ENCODE assay signal across 9 mouse cellular contexts in genomic region chr16:34898057-34898789, GRCm38 (mm10).
"Had no signal": no experiment of that assay in that cellular context is flagged by ENCODE, and none has a peak within 500 bp of the region (broad histone marks: within the 10 kb centered on the region; RNA-seq: fewer than 3 reads in every experiment).

No protein-coding gene starts in this region.

- H3K27me3 ChIP-seq: liver, embryonic 12.5 days; neural tube, embryonic 15.5 days had no signal

- ATAC-seq: inflammation-experienced regulatory T-cells, adult 6 months; intestine, postnatal 0 days; liver, embryonic 12.5 days; midbrain, embryonic 13.5 days had no signal

- H3K27ac ChIP-seq: liver, embryonic 12.5 days; midbrain, embryonic 13.5 days; neural tube, embryonic 15.5 days; stomach, postnatal 0 days had no signal

- H3K4me3 ChIP-seq: liver, embryonic 12.5 days; midbrain, embryonic 13.5 days; neural tube, embryonic 15.5 days had no signal

- H3K9me3 ChIP-seq: liver, embryonic 12.5 days; midbrain, embryonic 13.5 days; neural tube, embryonic 15.5 days had no signal

- H3K9ac ChIP-seq: liver, embryonic 12.5 days; midbrain, embryonic 13.5 days; neural tube, embryonic 15.5 days had no signal

- H3K4me1 ChIP-seq: liver, embryonic 12.5 days had no signal

- H3K36me3 ChIP-seq: liver, embryonic 12.5 days; midbrain, embryonic 13.5 days; neural tube, embryonic 15.5 days had no signal

- H3K4me2 ChIP-seq: liver, embryonic 12.5 days; midbrain, embryonic 13.5 days; neural tube, embryonic 15.5 days had no signal

- DNase-seq: kidney, adult 8-10 months; kidney, postnatal 25 days; thymus, postnatal 14 days had no signal
